Mouse (Mus musculus) limb, embryonic 11.5 days (tissue): ENCODE measurements around the gene Jph4. TPM values are rescaled to one million over a fixed set of nuclear protein-coding genes. Genes with fewer than 3 reads are reported as not detected.
A peak's percentile ranks its signal among the peaks of the same experiment; 100 is the strongest.

Experiments
- ATAC-seq: fragments of 200-750 bp; cut with Nextera tagmentation; 2 replicates; pipeline ENCODE4 v1.8.0; 2017; ENCODE audit warnings: low read depth; ENCODE audit not compliant: insufficient number of reproducible peaks, low FRiP score, low TSS enrichment
- DNase-seq: peaks from one replicate; pipeline ENCODE4 v3.0.0-alpha.2; 2015; ENCODE audit warnings: low spot score
- H3K27ac ChIP-seq: fragments of 300-500 bp; sonication (generic); replicated peaks from 2 replicates; pipeline ENCODE4 v1.5.1; 2014; ENCODE audit warnings: low read depth, mild to moderate bottlenecking, low read length
- H3K27me3 ChIP-seq: fragments of 300-500 bp; sonication (generic); 2 replicates; pipeline ENCODE4 v1.6.1; 2014; ENCODE audit warnings: mild to moderate bottlenecking, low read length, mixed read lengths; ENCODE audit not compliant: control insufficient read depth, insufficient read depth
- H3K36me3 ChIP-seq: fragments of 300-500 bp; sonication (generic); 2 replicates; pipeline ENCODE4 v1.6.1; 2014; ENCODE audit warnings: mild to moderate bottlenecking, low read length, moderate library complexity, mixed read lengths; ENCODE audit not compliant: control insufficient read depth, insufficient read depth
- H3K4me1 ChIP-seq: fragments of 300-500 bp; sonication (generic); 2 replicates; pipeline ENCODE4 v1.6.1; 2014; ENCODE audit warnings: low read length, mixed read lengths; ENCODE audit not compliant: control insufficient read depth, insufficient read depth
- H3K4me2 ChIP-seq: fragments of 300-500 bp; sonication (generic); 2 replicates; pipeline ENCODE4 v1.6.1; 2014; ENCODE audit warnings: low read depth, mild to moderate bottlenecking, moderate library complexity; ENCODE audit not compliant: severe bottlenecking
- H3K4me3 ChIP-seq: fragments of 300-500 bp; sonication (generic); 2 replicates; pipeline ENCODE4 v1.5.1; 2014; ENCODE audit warnings: low read depth, low read length
- H3K9ac ChIP-seq: fragments of 300-500 bp; sonication (generic); 2 replicates; pipeline ENCODE4 v1.6.1; 2014; ENCODE audit warnings: mild to moderate bottlenecking, low read length
- H3K9me3 ChIP-seq: fragments of 300-500 bp; sonication (generic); 2 replicates; pipeline ENCODE4 v1.6.1; 2016; ENCODE audit warnings: low read length; ENCODE audit not compliant: control insufficient read depth
- WGBS: fragments of 180-500 bp; shearing (Covaris S2); extraction: QIAGEN DNeasy Blood & Tissue Kit; methylation state at CpG from one replicate; pipeline ENCODE4 v1.1.7; 2014; 5-methylcytosine and 5-hydroxymethylcytosine counted together
- polyA plus RNA-seq: library from polyadenylated mRNA; unstranded; fragments of >200 nt; fragmentation: Nextera tagmentation; extraction: Ambion mirVana; gene quantifications from 2 replicates; pipeline ENCODE4 v1.2.1, GENCODE M21; 2014

Jph4 gene
- polyA plus RNA-seq, 1 experiment from 2014 or later = 0.17 TPM

- H3K27ac ChIP-seq = no peak overlapping the region
- DNase-seq = no peak
- no peaks in the 10 kb centered on the region for H3K9me3 ChIP-seq
- no peak for ATAC-seq
- 89% methylated on average over 4 of the region's 4 CpGs for WGBS
- H3K4me1 ChIP-seq = no peaks in the 10 kb centered on the region
- no peaks in the 10 kb centered on the region for H3K27me3 ChIP-seq
- no peak overlapping the region for H3K9ac ChIP-seq
- no peak overlapping the region for H3K4me3 ChIP-seq
- no peak overlapping the region for H3K4me2 ChIP-seq
- H3K36me3 ChIP-seq = no peaks in the 10 kb centered on the region
These were observed 35.4 kb upstream of the Jph4 start for GRCm38 (mm10) chr14:55152174-55152573.

GRCm38 (mm10) chr14:55150985-55151384, 34.2 kb upstream of the Jph4 start:
- Histone ChIP-seq H3K4me1 (no peaks in the 10 kb centered on the region), H3K27me3 (no peaks in the 10 kb centered on the region), H3K9ac (no peak overlapping the region), H3K27ac (no peak overlapping the region), H3K4me2 (no peak overlapping the region), H3K4me3 (no peak overlapping the region), H3K9me3 (no peaks in the 10 kb centered on the region), H3K36me3 (no peaks in the 10 kb centered on the region)
- 93% methylated on average over 5 of the region's 5 CpGs for WGBS
- DNase-seq (no peak), ATAC-seq (no peak)

GRCm38 (mm10) chr14:55149041-55149440, 32.3 kb upstream of the Jph4 start:
- H3K4me1 ChIP-seq = no peaks in the 10 kb centered on the region
- DNase-seq (no peak), ATAC-seq (no peak)
- H3K36me3 ChIP-seq = no peaks in the 10 kb centered on the region
- no peak overlapping the region for H3K27ac ChIP-seq
- H3K4me3 ChIP-seq = no peak overlapping the region
- no peak overlapping the region for H3K4me2 ChIP-seq
- no peaks in the 10 kb centered on the region for H3K27me3 ChIP-seq
- no peaks in the 10 kb centered on the region for H3K9me3 ChIP-seq
- WGBS = 81% methylated on average over 5 of the region's 5 CpGs
- no peak overlapping the region for H3K9ac ChIP-seq

- no peak overlapping the region for H3K27ac ChIP-seq
- no peak overlapping the region for H3K4me2 ChIP-seq
- no peaks in the 10 kb centered on the region for H3K27me3 ChIP-seq
- WGBS = 26% methylated on average over 5 of the region's 5 CpGs
- H3K9ac ChIP-seq = no peak overlapping the region
- DNase-seq = peak; percentile 86
- no peak for ATAC-seq
- no peaks in the 10 kb centered on the region for H3K4me1 ChIP-seq
- H3K36me3 ChIP-seq = no peaks in the 10 kb centered on the region
- H3K4me3 ChIP-seq = no peak overlapping the region
- no peaks in the 10 kb centered on the region for H3K9me3 ChIP-seq
These were observed 31.7 kb upstream of the Jph4 start for GRCm38 (mm10) chr14:55148363-55148915.

GRCm38 (mm10) chr14:55146829-55147401, 30.2 kb upstream of the Jph4 start:
- Histone ChIP-seq H3K36me3 (no peaks in the 10 kb centered on the region), H3K4me3 (no peak overlapping the region)
- no peak for DNase-seq

GRCm38 (mm10) chr14:55146324-55146723, 29.6 kb upstream of the Jph4 start:
- no peaks in the 10 kb centered on the region for H3K4me1 ChIP-seq
- no peaks in the 10 kb centered on the region for H3K27me3 ChIP-seq
- no peak overlapping the region for H3K27ac ChIP-seq
- no peaks in the 10 kb centered on the region for H3K9me3 ChIP-seq
- no peak overlapping the region for H3K4me3 ChIP-seq
- WGBS = 95% methylated on average over 1 of the region's 1 CpGs
- DNase-seq = no peak
- ATAC-seq = no peak
- H3K9ac ChIP-seq = no peak overlapping the region
- H3K4me2 ChIP-seq = no peak overlapping the region
- no peaks in the 10 kb centered on the region for H3K36me3 ChIP-seq

More at GRCm38 (mm10) chr14:55146829-55147401, 30.2 kb upstream of the Jph4 start:
- ATAC-seq = no peak
- Histone ChIP-seq H3K27ac (no peak overlapping the region), H3K9me3 (no peaks in the 10 kb centered on the region), H3K27me3 (no peaks in the 10 kb centered on the region), H3K4me2 (no peak overlapping the region), H3K4me1 (no peaks in the 10 kb centered on the region), H3K9ac (no peak overlapping the region)
- 84% methylated on average over 12 of the region's 12 CpGs for WGBS

- DNase-seq (no peak), ATAC-seq (no peak)
- H3K4me1 ChIP-seq = no peaks in the 10 kb centered on the region
- H3K9me3 ChIP-seq = no peaks in the 10 kb centered on the region
- H3K9ac ChIP-seq = no peak overlapping the region
- no peaks in the 10 kb centered on the region for H3K27me3 ChIP-seq
- WGBS = 66% methylated on average over 7 of the region's 7 CpGs
- no peak overlapping the region for H3K27ac ChIP-seq
- no peak overlapping the region for H3K4me2 ChIP-seq
- H3K4me3 ChIP-seq = no peak overlapping the region
- no peaks in the 10 kb centered on the region for H3K36me3 ChIP-seq
These were observed 22.6 kb upstream of the Jph4 start for GRCm38 (mm10) chr14:55139313-55139712.

- Histone ChIP-seq H3K4me3 (no peak overlapping the region), H3K4me1 (no peaks in the 10 kb centered on the region), H3K27me3 (no peaks in the 10 kb centered on the region), H3K9ac (no peak overlapping the region), H3K4me2 (no peak overlapping the region), H3K36me3 (no peaks in the 10 kb centered on the region), H3K27ac (no peak overlapping the region), H3K9me3 (no peaks in the 10 kb centered on the region)
- no peak for ATAC-seq
- DNase-seq = no peak
- 86% methylated on average over 8 of the region's 8 CpGs for WGBS
These were observed 18.9 kb upstream of the Jph4 start for GRCm38 (mm10) chr14:55135676-55136075.

GRCm38 (mm10) chr14:55126521-55126920, 9.8 kb upstream of the Jph4 start:
- no peak for ATAC-seq
- no peaks in the 10 kb centered on the region for H3K27me3 ChIP-seq
- 82% methylated on average over 7 of the region's 7 CpGs for WGBS
- no peak overlapping the region for H3K4me3 ChIP-seq
- no peak for DNase-seq
- H3K4me2 ChIP-seq = no peak overlapping the region
- peaks cover 8% of the 10 kb centered on the region; the same call in 1 of the 2 replicates for H3K4me1 ChIP-seq
- H3K9ac ChIP-seq = no peak overlapping the region
- no peaks in the 10 kb centered on the region for H3K36me3 ChIP-seq
- H3K27ac ChIP-seq = no peak overlapping the region
- H3K9me3 ChIP-seq = no peaks in the 10 kb centered on the region
